Mouse (Mus musculus) monocyte, adult 5-6 weeks (primary cell): ENCODE measurements around the gene Prrt1. TPM values are rescaled to one million over a fixed set of nuclear protein-coding genes. Genes with fewer than 3 reads are reported as not detected.

Experiments
- ATAC-seq: fragments of 153-309, 156-312 bp; replicated peaks from 2 replicates; pipeline ENCODE4 v1.8.0; 2017; ENCODE audit warnings: mild to moderate bottlenecking; ENCODE audit not compliant: low TSS enrichment, insufficient number of reproducible peaks, severe bottlenecking, poor library complexity, low FRiP score
- total RNA-seq: library from RNA; stranded (forward); fragments of 200-1000, 200-491, 200-594 nt; gene quantifications from 3 replicates; pipeline ENCODE4 v1.2.3, GENCODE M21; 2017

Prrt1 gene
- total RNA-seq, 1 experiment from 2014 or later: 0.29 TPM

DNA sequence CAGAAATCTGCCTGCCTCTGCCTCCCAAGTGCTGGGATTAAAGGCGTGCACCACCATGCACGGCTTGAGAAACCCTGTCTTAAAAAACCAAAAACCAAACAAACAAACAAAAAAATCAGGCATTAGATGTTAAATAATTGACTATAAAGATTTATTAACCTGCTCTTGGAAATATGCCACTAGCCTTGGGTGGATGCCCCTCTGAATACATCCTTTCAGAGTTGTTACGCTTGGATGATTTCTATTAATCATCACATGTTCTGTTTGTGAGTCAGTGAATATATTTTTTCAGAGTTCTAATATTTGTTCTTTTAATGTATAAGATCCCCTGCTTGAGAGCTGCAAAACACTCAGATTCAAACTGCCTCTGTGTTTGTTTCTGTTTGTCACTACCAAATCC lies 4.4 kb upstream of the Prrt1 start:
- no peak for ATAC-seq

DNA sequence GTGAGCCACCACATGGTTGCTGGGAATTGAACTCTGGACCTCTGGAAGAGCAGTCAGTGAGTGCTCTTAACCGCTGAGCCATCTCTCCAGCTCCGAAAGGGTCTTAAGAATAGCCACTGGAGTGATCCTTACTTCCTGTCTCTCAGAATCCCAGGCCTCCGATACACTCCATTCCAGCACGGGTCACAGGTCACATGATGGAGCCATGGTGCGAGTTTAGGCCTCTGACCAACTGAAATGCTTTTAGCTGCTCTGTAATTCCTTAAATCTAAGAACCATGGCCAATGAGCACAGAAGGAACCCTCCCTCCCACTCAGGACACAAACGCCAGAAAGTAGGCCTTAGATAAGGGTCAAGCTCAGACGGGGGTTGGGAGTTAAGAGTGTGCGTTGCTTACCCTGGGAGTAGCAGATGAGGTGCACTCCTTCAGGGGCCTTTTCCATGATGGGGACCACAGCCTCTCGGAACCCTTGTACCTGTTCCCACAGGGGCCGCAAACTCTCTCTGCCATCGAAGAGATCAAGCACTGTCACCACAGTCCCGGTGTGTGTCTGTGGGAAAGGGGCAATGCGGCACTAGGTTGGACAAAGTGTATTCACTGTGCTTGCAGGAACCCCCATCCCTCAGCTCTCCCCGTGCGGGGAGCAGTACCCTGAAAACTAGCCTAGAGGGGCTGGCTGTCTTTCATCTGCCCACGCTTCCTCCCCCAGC lies 3.1 kb upstream of the Prrt1 start:
- no peak for ATAC-seq

DNA sequence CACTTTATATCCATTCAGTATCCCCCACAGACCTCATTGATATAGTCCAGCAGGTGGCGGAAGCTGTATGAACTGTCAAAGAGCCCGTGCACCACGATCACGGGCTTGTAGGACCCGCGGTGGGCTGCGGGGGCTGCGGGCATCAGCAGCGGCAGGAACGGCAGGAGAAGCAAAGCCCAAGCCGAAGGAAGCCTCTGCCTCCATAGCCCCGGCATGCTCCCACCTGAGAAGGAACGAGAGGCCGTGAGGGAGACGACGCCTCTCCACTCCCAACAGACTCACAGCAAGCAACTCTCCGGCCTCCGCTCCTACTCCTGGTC lies 2.6 kb upstream of the Prrt1 start:
- no peak for ATAC-seq

DNA sequence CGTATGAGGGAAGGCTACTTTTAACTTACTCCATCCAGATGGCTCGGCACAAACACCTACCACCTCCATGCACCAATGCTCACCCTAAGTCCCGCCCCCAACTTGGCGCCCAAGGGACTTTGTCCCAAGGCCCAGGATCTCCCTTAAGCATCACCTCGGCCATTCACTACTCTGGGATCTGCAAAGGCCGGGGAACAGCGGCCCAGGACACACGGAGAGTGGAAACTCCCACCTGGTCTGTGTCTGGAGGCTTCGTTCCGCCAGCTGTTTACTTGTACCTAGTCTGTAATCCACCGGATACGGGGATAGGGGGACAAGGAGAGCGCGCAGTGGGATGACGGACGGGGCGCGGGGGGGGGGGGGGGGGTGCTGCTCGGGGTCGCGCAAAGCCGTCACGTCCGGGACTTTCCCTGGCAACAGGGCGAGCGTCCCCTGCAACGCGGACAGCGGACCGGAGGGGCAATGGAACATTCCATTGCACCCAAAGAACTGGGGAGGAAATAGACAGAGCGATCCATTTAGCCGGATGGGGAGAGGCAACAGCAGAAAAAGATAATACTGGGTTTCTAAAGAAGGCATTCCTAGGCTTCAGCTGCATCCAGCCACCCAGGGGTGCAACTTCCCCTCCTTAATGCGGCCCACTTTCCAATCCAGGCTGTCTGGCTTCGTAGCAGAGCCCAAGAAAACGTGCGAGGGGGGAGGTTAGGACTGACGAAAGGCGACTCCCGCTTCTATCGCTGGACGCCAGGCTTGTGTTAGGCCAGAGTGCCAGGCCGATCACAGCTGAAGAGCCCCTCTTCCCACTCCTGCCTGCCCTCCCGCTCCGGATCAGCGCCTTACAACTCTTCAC lies 2.0 kb upstream of the Prrt1 start:
- ATAC-seq: peak; percentile 28; the same call in 1 of the 2 replicates

DNA sequence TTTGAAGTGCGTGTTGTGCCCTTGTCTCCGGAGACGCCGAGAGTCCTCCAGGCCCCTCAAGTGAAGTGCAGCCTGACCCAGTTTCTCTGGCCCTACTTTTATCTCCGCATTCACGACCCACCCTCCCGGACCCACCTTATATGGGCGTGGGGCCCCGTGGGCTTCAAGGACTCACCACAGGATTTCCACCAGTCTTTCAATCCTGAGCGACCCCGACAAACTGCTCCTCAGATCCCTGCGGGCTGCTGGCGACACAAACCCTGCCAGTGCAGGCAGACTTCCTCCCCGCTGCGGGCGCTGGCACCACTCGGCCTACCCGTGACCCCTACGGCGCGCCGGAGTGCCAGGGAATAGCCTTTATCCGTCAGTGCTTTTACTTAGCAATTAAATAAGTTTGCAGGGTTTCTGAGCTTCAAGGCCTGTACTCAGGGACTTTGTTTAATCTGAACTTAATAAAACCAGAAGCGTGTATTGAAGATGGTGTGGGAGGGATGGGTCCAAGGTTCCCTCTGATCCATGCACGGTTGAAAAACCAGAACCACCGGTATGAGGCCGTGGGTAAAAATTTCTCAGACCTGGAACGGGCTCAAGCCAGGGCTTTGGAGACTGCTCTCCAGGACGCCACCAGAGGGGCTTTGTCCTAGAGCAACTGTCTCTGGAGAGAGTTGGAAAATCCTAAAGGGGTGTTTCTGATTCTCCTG lies 1.2 kb upstream of the Prrt1 start, which contains the start of gene Ppt2:
Ppt2 (minus strand) TSS at position 568 of the 701 bp plus-strand sequence.
- no peak for ATAC-seq

DNA sequence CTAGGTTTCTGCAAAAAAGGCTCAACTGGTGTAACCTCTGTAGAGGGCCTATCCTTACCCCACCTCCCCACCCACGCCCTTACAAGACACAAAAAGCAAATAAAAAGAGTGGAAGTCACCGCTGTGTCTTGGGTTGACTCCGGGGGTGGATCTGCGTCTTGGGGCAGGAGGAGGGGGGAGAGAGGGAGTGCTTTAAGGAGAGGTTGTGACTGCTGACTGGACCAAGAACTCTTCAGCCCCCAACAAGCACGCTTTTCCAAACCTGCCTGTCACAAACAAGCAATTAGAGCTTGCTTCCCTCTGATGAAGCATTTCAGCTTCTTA lies 727 bp upstream of the Prrt1 start:
- no peak for ATAC-seq

DNA sequence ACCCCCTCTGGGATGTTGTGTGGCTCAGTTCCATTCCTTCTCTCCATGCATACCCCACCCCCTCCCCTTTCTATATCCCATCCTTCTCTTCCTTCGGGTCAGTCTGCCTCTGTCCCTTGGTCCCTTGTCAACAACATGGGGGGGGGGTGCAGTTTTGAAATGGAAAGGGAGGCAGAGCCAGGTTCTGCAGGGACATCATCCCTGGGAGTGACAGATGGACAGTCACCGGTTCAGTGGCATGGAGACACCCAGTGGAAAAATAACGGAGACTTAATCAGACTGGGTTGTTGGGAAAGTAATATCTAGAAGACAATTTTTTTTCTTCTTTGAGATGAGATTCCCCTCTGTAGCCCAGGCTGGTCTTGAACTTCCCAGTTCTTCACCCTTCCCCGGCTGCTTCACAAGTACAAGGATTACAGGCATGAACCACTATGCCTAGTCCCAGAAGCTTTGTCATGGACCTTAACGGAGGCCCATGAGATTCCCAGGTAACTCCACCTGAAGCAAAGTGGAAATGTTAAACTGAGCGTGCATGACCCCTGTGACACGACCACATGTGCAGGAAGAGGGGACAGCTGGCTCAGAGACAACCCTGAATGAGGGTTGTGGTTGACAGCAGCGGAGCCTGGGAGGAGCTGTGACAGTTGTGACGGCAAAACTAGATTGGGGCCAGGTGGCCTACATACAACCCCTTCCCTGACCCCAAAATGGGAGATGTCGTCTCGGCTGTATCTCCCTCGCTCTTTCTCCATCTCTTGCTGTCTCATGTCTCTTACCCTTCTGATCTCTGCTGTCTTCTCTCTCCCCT lies 667 bp downstream of the Prrt1 start:
- ATAC-seq: no peak

DNA sequence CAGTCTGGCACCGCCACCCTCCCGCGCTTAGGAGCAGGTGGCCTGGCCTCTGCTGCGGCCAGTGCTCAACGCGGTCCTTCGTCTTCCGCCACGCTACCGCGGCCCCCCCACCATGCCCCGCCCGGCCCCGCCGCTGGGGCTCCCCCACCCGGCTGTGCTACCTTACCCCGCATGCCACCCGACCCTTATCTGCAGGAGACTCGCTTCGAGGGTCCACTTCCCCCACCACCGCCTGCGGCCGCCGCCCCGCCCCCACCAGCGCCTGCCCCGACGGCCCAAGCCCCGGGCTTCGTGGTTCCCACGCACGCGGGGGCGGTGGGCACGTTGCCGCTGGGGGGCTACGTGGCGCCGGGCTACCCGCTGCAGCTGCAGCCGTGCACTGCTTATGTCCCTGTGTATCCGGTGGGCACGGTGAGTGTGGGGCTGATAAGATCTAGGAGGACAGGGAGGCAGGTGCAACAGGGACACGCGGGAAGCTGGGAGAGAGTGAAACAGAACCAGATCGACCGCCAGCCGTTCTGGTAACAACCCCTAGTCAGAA lies 1.5 kb downstream of the Prrt1 start:
- no peak for ATAC-seq

DNA sequence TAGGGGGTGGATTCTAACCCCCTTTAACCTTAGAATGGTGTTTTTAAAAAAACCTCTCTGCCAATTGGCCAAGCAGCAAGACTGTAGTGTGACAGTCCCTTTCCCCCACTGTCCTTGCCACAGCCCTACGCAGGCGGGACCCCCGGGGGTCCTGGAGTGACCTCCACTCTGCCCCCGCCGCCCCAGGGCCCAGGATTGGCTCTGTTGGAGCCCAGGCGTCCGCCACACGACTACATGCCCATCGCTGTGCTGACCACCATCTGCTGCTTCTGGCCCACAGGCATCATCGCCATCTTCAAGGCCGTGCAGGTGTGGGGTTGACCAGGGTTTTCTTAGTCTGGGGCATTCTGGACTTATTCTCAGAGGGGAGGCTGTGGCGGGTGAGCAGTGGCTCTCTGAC lies 2.3 kb downstream of the Prrt1 start:
- ATAC-seq: no peak

DNA sequence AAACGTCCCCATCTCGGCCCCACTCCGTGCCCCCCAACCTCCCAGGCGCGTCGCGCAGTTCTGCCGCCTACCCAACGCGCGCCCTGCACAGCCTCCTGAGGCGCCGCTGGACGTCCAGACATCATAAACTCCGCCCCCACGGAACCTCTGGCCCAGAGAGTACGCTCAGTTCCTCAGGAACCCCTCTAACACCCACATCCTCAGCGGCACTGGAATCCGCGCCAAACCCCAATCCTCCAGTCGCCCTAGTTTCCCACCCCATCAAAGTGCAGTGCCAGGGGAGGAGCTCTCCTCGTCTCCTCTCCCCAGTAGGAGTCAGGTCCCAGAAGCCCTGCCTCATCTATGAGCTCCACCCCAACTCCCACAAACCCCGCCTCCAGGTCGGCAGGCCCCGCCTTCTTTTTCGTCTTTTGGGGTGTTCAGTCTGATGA lies 2.9 kb downstream of the Prrt1 start:
- ATAC-seq: peak; percentile 87

DNA sequence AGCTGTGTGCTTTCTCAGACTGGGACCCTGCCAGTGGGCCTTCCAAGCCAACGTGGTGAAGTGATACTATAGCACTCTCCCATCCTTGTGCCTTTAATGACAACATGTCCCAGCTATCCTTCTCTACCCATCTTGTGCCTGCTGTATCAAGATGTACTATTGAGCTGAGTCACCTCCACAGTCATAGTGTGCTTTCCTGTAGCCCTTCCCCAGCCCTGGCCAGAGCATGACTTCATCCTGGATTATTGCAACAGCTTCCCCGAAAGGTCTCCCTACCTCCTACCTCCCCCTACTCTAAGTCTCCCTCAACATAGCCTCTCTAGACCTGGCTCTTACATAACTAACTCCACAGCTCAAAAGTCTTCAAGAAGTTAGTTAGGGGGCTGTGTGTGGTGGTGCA lies 6.3 kb downstream of the Prrt1 start:
- no peak for ATAC-seq

DNA sequence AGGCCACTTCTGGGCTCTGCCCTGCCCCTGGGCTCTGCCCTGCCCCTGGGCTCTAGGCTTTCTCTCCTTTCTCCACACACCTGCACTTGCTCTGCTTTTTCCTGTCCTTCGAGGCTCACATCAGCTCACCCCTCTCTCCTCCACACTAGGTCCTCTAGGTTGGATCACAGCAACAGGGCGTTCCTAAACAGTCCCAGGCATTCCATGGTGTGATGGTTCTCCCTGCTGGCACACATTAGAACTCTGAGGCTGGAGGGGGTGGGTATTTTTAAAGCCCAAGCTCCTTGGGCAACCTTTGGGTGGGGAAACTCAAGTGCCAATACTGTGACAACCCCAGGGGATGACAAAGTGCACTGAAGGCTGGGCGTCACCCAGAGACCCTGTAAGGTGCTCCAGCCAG lies 8.1 kb downstream of the Prrt1 start:
- ATAC-seq: no peak

DNA sequence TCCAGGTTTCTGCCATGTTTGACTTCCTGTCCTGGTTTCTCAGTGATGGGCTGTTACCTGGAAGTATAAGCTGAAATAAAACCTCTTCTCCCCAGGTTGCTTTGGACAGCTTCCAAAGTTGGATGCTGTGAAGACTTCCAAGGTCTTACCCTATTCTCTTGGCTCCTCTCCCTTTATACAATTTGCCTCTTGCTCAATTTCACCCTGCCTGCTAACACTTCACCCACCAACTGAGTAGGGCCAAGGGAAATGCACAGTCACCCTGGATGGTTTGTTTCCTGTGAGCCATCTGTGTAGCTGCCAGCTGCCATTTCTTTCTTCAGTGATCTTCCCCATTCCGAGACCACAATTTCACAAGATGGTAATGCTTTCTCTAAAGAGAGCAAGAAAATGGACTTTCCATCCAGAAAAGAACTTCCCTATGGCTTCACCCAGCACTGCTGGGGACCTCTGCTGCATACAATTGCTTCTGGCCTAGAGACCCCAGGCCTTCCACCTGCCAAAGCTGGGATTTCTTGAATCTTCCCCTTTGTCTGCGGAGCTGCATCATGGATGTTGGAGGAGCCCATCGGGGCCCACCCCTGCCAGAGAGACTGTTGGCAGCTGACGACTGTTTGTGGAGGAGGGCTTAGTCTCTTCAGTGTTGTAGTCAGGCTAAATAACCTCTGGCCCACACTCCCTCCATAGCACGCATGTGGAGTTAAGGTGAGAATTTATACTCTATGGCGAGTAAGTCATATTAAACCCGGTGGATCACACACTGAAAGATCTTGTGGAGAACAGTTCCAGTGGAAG lies 10.3 kb downstream of the Prrt1 start:
- peak; percentile 90 for ATAC-seq

DNA sequence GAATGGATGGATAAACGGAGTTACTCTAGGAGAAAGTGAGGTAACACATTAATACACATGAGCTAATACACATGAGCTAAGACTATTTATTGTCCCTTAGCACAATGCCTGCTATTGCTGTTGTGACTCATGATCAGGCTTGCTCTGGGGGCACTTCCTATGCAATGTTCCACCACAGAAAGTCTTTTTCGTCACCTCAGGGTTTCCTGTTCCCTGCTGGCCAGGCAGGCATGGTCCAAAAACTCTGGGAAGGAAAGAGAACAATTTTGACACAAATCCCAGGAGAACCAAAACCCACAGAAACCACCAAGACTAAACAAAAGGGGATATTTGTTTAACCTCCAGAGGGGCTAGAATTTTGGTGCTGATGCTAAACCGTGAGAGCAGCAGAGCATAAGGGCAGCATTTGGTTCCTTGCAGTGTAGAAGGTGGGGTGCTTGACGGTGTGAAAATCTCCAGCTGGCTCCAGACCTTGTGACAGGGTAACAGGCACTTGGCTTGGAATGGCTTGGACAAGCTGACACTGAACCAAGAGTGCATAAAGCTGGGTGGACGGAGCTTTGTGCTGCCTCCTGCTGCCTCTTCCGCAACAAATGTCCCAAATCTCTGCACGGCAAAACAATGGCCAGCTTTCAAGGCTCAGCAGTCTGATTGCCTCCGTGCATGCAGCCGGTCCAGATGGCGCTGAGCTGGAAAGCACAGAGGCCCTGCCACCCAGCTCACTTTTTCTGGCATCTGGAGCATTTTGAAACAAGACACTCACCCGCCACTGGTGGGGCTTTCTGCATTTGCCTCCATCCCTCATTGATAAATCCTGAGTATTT lies 11.7 kb downstream of the Prrt1 start:
- ATAC-seq: no peak

DNA sequence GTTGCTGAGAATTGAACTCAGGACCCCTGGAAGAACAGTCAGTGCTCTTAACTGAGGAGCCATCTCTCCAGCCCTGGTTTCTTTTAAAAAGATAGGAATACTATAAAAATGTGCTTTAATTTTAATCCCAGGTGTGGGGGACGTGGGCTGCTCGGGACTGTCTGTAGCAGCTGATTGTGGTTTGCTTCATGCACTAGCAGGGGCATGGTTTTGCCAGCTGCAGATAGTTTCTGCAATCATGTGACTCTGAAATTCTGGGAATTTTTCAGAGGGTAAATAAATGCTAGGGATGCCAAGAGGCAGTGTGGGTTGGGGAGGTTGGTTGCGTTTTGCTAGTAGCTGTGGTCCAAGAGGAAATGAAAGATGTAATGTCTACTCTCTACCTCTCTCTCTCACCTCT lies 12.6 kb downstream of the Prrt1 start:
- no peak for ATAC-seq

DNA sequence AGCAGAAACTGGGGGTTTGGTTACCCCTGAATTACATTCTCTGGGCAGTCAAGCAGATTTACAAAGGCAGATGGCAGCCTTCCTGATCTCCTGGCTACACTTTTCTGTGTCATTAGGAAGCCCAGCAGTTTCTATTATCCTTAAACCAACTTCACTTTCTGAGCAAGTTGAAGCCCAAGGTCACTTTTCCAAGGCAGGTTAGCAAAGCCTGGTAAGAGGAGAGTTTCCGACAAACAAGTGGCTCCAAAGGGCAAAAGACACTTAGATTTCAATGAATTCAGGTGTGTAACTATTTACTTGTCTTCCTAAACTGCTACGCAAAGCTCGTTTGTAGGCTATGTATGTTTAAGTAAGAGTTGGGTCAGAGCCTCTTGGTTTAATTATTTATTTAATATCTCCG lies 14.0 kb downstream of the Prrt1 start:
- ATAC-seq: no peak

DNA sequence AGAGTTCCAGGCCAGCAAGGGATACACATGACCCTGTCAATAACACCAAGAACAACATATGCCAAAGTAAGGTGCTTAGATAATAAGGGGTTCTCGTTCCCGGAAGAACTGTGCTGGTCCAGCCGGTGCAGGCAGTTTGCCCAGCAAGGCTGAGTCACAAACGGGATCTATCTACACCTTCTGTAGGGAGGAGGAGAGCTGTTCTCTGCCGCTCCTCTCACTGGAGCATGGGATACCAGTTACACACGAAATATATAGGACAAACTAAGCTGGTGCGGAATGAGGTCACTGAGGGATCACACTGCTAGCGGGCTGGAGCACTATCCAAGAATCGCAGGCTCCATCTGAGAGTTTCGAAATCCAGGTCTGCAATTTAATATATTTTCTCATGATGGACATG lies 14.6 kb downstream of the Prrt1 start:
- no peak for ATAC-seq
